Mouse (Mus musculus) liver, embryonic 13.5 days (tissue): Measurements from ENCODE around the gene Zfp780b. TPM values are rescaled to one million over a fixed set of nuclear protein-coding genes. Genes with fewer than 3 reads are reported as not detected.
"Not testable (repeated sequence)": the region's sequence is repeated elsewhere in the genome, so short reads cannot be mapped to it uniquely, and the experiment has no call there.

ENCODE experiments used
- ATAC-seq: fragments of 200-750 bp; cut with Nextera tagmentation; 2 replicates; pipeline ENCODE4 v1.8.0; 2017; ENCODE audit warnings: low read depth, mild to moderate bottlenecking, moderate number of reproducible peaks, moderate library complexity
- DNase-seq: peaks from one replicate; pipeline ENCODE4 v3.0.0; 2022
- H3K27ac ChIP-seq: fragments of 300-500 bp; sonication (generic); 2 replicates; pipeline ENCODE4 v1.5.1; 2015; ENCODE audit warnings: moderate library complexity, mild to moderate bottlenecking, inconsistent platforms
- H3K27me3 ChIP-seq: fragments of 300-500 bp; sonication (generic); 2 replicates; pipeline ENCODE4 v1.6.1; 2015; ENCODE audit warnings: mild to moderate bottlenecking, inconsistent platforms
- H3K36me3 ChIP-seq: fragments of 300-500 bp; sonication (generic); 2 replicates; pipeline ENCODE4 v1.6.1; 2015; ENCODE audit warnings: mild to moderate bottlenecking, inconsistent platforms
- H3K4me1 ChIP-seq: fragments of 300-500 bp; sonication (generic); replicated peaks from 2 replicates; pipeline ENCODE4 v1.6.1; 2015; ENCODE audit warnings: inconsistent platforms
- H3K4me2 ChIP-seq: fragments of 300-500 bp; sonication (generic); 2 replicates; pipeline ENCODE4 v1.6.1; 2015; ENCODE audit warnings: inconsistent platforms, mild to moderate bottlenecking, moderate library complexity
- H3K4me3 ChIP-seq: fragments of 300-500 bp; sonication (generic); replicated peaks from 2 replicates; pipeline ENCODE4 v1.5.1; 2015; ENCODE audit warnings: mild to moderate bottlenecking, inconsistent platforms
- H3K9ac ChIP-seq: fragments of 300-500 bp; sonication (generic); 2 replicates; pipeline ENCODE4 v1.6.1; 2015; ENCODE audit warnings: mild to moderate bottlenecking, inconsistent platforms
- H3K9me3 ChIP-seq: fragments of 300-500 bp; sonication (generic); replicated peaks from 2 replicates; pipeline ENCODE4 v1.6.1; 2016; ENCODE audit warnings: inconsistent platforms
- WGBS: fragments of 180-500 bp; shearing (Covaris S2); methylation state at CpG from one replicate; pipeline ENCODE4 v1.1.7; 2015; ENCODE audit not compliant: insufficient replicate concordance; 5-methylcytosine and 5-hydroxymethylcytosine counted together
- polyA plus RNA-seq: library from polyadenylated mRNA; unstranded; fragments of >200 nt; fragmentation: Nextera tagmentation; extraction: Ambion mirVana; gene quantifications from 2 replicates; pipeline ENCODE4 v1.2.1, GENCODE M21; 2015

The Zfp780b gene
- 4.9 and 5.1 TPM in 2 replicates for polyA plus RNA-seq

GRCm38 (mm10) chr7:27978683-27979528 lies at the start of gene Zfp780b:
Gene Zfp780b, minus strand, starts transcription at chr7:27979171.
- ATAC-seq (peak; percentile 92), DNase-seq (peak; percentile 68)
- H3K4me3 ChIP-seq: peak within 1 kb of the TSS; percentile 91
- H3K9me3 ChIP-seq: peaks cover 4% of the 10 kb centered on the region; the same call in 1 of the 2 replicates
- H3K27ac ChIP-seq: peak within 1 kb of the TSS; percentile 79
- peak within 1 kb of the TSS; percentile 90 for H3K4me2 ChIP-seq
- peaks cover 29% of the 10 kb centered on the region for H3K4me1 ChIP-seq
- WGBS: under 1% methylated on average over 29 of the region's 29 CpGs
- peaks cover 9% of the 10 kb centered on the region for H3K36me3 ChIP-seq
- peak within 1 kb of the TSS; percentile 89 for H3K9ac ChIP-seq
- H3K27me3 ChIP-seq: no peaks in the 10 kb centered on the region

- H3K9me3 ChIP-seq: no peaks in the 10 kb centered on the region
- no peaks in the 10 kb centered on the region for H3K27me3 ChIP-seq
- peaks cover 12% of the 10 kb centered on the region for H3K4me1 ChIP-seq
- no peak overlapping the region for H3K27ac ChIP-seq
- ATAC-seq (no peak), DNase-seq (no peak)
- peak overlapping the region; percentile 86 for H3K4me2 ChIP-seq
- H3K36me3 ChIP-seq: peaks cover 16% of the 10 kb centered on the region; the same call in 1 of the 2 replicates
- WGBS: 19% methylated on average over 7 of the region's 7 CpGs
- peak overlapping the region; percentile 75 for H3K4me3 ChIP-seq
- peak overlapping the region; percentile 73 for H3K9ac ChIP-seq
These were observed 35.5 kb upstream of the Zfp780b start for GRCm38 (mm10) chr7:28014445-28014810.

- Histone ChIP-seq H3K36me3 (peaks cover 21% of the 10 kb centered on the region; the same call in 1 of the 2 replicates), H3K4me1 (peaks cover 12% of the 10 kb centered on the region), H3K27me3 (no peaks in the 10 kb centered on the region), H3K27ac (peak within 1 kb of the TSS; percentile 9; the same call in 1 of the 2 replicates), H3K4me2 (peak within 1 kb of the TSS; percentile 86), H3K9ac (peak within 1 kb of the TSS; percentile 73), H3K9me3 (no peaks in the 10 kb centered on the region), H3K4me3 (peak within 1 kb of the TSS; percentile 75)
- DNase-seq: peak; percentile 61
- peak; percentile 92 for ATAC-seq
- under 1% methylated on average over 47 of the region's 47 CpGs for WGBS
These were observed 34.8 kb upstream of the Zfp780b start, which contains the start of gene Zfp850 for GRCm38 (mm10) chr7:28013549-28014444. Gene Zfp850, minus strand, starts transcription at chr7:28014115.

- Histone ChIP-seq H3K4me1 (peaks cover 12% of the 10 kb centered on the region), H3K9me3 (no peaks in the 10 kb centered on the region), H3K36me3 (peaks cover 38% of the 10 kb centered on the region), H3K27me3 (no peaks in the 10 kb centered on the region), H3K27ac (no peak overlapping the region), H3K4me3 (no peak overlapping the region), H3K4me2 (no peak overlapping the region), H3K9ac (no peak overlapping the region)
- ATAC-seq (no peak), DNase-seq (no peak)
- WGBS: 84% methylated on average over 3 of the region's 3 CpGs
These were observed 31.3 kb upstream of the Zfp780b start for GRCm38 (mm10) chr7:28010271-28010670.

GRCm38 (mm10) chr7:27982197-27982596 lies 3.2 kb upstream of the Zfp780b start:
- ATAC-seq: no peak
- H3K4me2 ChIP-seq: no peak overlapping the region
- H3K27ac ChIP-seq: no peak overlapping the region
- H3K9me3 ChIP-seq: peaks cover 21% of the 10 kb centered on the region
- no peak overlapping the region for H3K4me3 ChIP-seq
- no peaks in the 10 kb centered on the region for H3K27me3 ChIP-seq
- H3K4me1 ChIP-seq: peaks cover 23% of the 10 kb centered on the region
- H3K36me3 ChIP-seq: peaks cover 5% of the 10 kb centered on the region; the same call in 1 of the 2 replicates
- no peak for DNase-seq
- H3K9ac ChIP-seq: no peak overlapping the region
- 50% methylated on average over 2 of the region's 2 CpGs for WGBS

GRCm38 (mm10) chr7:27949451-27949850 lies 29.5 kb downstream of the Zfp780b start:
- ATAC-seq, H3K4me3 ChIP-seq, H3K4me2 ChIP-seq, H3K27ac ChIP-seq, H3K4me1 ChIP-seq, H3K9me3 ChIP-seq, H3K36me3 ChIP-seq, H3K9ac ChIP-seq, DNase-seq, H3K27me3 ChIP-seq: not testable (repeated sequence)
- 77% methylated on average over 13 of the region's 13 CpGs for WGBS

GRCm38 (mm10) chr7:27941869-27942268 lies 37.1 kb downstream of the Zfp780b start:
- H3K27ac ChIP-seq, DNase-seq, H3K27me3 ChIP-seq, H3K9me3 ChIP-seq, H3K4me2 ChIP-seq, H3K36me3 ChIP-seq, H3K4me3 ChIP-seq, H3K9ac ChIP-seq, H3K4me1 ChIP-seq, ATAC-seq: not testable (repeated sequence)
- 26% methylated on average over 5 of the region's 7 CpGs for WGBS

GRCm38 (mm10) chr7:27933800-27934158 lies 45.2 kb downstream of the Zfp780b start:
- not testable (repeated sequence) for H3K9ac ChIP-seq, H3K27me3 ChIP-seq, H3K27ac ChIP-seq, DNase-seq, ATAC-seq, H3K36me3 ChIP-seq, H3K9me3 ChIP-seq
- Histone ChIP-seq H3K4me3 (0 out of 2 replicates have a peak overlapping the region, but pooled peaks have one; percentile 6), H3K4me2 (peak overlapping the region; percentile 34), H3K4me1 (peaks cover 14% of the 10 kb centered on the region)
- WGBS: 17% methylated on average over 2 of the region's 9 CpGs

GRCm38 (mm10) chr7:27933050-27933799 lies 45.7 kb downstream of the Zfp780b start:
- Histone ChIP-seq H3K36me3 (no peaks in the 10 kb centered on the region), H3K4me2 (peak overlapping the region; percentile 34), H3K27me3 (no peaks in the 10 kb centered on the region), H3K27ac (no peak overlapping the region), H3K4me3 (0 out of 2 replicates have a peak overlapping the region, but pooled peaks have one; percentile 6), H3K9me3 (no peaks in the 10 kb centered on the region), H3K4me1 (peaks cover 19% of the 10 kb centered on the region), H3K9ac (no peak overlapping the region)
- DNase-seq (no peak), ATAC-seq (peak; percentile 45; the same call in 1 of the 2 replicates)
- 13% methylated on average over 7 of the region's 7 CpGs for WGBS

- DNase-seq (peak; percentile 10), ATAC-seq (peak; percentile 62)
- H3K4me1 ChIP-seq: peaks cover 19% of the 10 kb centered on the region
- no peak within 1 kb of the TSS; the same call in 1 of the 2 replicates for H3K27ac ChIP-seq
- no peaks in the 10 kb centered on the region for H3K9me3 ChIP-seq
- H3K36me3 ChIP-seq: no peaks in the 10 kb centered on the region
- WGBS: 7% methylated on average over 40 of the region's 40 CpGs
- H3K9ac ChIP-seq: peak within 1 kb of the TSS; percentile 67
- H3K4me2 ChIP-seq: peak within 1 kb of the TSS; percentile 70
- H3K27me3 ChIP-seq: no peaks in the 10 kb centered on the region
- peak within 1 kb of the TSS; percentile 64 for H3K4me3 ChIP-seq
These were observed 49.9 kb downstream of the Zfp780b start, which contains the start of gene Zfp974 for GRCm38 (mm10) chr7:27928818-27929695. Gene Zfp974, minus strand, starts transcription at chr7:27929460.
